Mouse (Mus musculus) E14TG2a.4 (cell line): ENCODE measurements around the gene Hfm1.

Experiments used
- CTCF ChIP-seq: conservative IDR thresholded peaks from 2 replicates; pipeline ENCODE4 v1.5.1; 2014; ENCODE audit warnings: low read length
- NANOG ChIP-seq: IDR thresholded peaks from 2 replicates; pipeline ENCODE4 v1.6.1; 2014; ENCODE audit warnings: borderline replicate concordance, low read length, mixed read lengths
- POU5F1 ChIP-seq: IDR thresholded peaks from 2 replicates; pipeline ENCODE4 v1.6.1; 2014; ENCODE audit warnings: low read length, borderline replicate concordance

DNA sequence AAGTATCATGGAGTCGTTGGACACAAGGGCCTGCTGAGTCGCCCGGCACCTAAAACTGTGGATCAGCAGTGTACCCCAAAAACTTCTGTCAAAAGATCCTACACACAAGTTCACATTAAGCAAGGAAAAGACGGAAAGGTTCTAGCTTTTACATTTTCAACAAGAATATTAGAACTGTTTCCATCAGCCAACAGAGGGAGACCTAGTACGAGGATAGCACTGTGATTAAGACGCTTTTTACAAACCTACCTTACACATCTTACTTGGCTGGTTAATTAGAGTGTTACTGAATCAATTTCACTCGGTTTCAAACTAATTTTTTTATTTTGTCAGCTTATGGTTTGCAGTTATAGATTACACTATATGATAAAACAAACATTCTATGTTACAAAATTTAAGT is 47.8 kb upstream of the Hfm1 start:
- TF ChIP-seq CTCF (no peak), POU5F1 (no peak), NANOG (no peak)
